Mouse (Mus musculus) erythroblast, embryonic 14.5 days (primary cell): ENCODE data around the gene Rab9b.

ENCODE experiments used
- GATA1 ChIP-seq: IDR thresholded peaks from 2 replicates; pipeline ENCODE4 v1.6.1; 2012; ENCODE audit warnings: low read length, inconsistent platforms, mixed read lengths
- TAL1 ChIP-seq: IDR thresholded peaks from 3 replicates; pipeline ENCODE4 v1.6.1; 2012; ENCODE audit warnings: low read length, inconsistent platforms, mixed read lengths

DNA sequence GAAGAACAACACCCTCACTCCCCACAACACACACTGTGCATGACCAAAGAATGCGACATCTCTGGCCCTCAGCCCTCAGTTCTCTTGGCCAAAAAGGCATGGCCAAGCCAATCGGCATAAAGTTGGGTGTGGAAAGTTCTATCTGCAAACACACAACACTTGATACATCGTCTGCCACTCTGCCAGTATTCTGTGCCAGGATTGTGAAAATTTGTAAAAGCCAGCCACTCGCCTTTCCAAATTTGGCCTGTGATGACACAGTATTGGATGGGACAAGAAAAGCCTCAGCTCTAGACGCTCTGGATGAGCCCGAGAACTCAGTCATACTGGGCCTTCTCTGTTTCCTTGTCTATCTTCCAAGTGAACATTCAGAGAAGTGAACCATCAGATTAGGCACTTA lies 48.8 kb downstream of the Rab9b start:
- TF ChIP-seq GATA1: no peak
- no peak for TF ChIP-seq TAL1
